Mouse (Mus musculus) midbrain, postnatal 0 days (tissue): Measurements from ENCODE around the gene Maats1. TPM values are rescaled to one million over a fixed set of nuclear protein-coding genes. Genes with fewer than 3 reads are reported as not detected.

ENCODE experiments used
- ATAC-seq: fragments of 200-750 bp; cut with Nextera tagmentation; 2 replicates; pipeline ENCODE4 v1.8.0; 2017; ENCODE audit warnings: moderate number of reproducible peaks, mild to moderate bottlenecking, moderate TSS enrichment, moderate library complexity; ENCODE audit not compliant: low FRiP score
- DNase-seq: peaks from one replicate; pipeline ENCODE4 v3.0.0-alpha.2; 2015; ENCODE audit warnings: low spot score
- H3K27ac ChIP-seq: fragments of 300-500 bp; sonication (generic); 2 replicates; pipeline ENCODE4 v1.5.1; 2014; ENCODE audit warnings: low read depth, mild to moderate bottlenecking, low read length, mixed read lengths
- H3K27me3 ChIP-seq: fragments of 300-500 bp; sonication (generic); 2 replicates; pipeline ENCODE4 v1.6.1; 2014; ENCODE audit warnings: low read length, control low read depth, mixed read lengths; ENCODE audit not compliant: insufficient read depth
- H3K36me3 ChIP-seq: fragments of 300-500 bp; sonication (generic); 2 replicates; pipeline ENCODE4 v1.6.1; 2014; ENCODE audit warnings: low read length, control low read depth, mixed read lengths; ENCODE audit not compliant: insufficient read depth
- H3K4me1 ChIP-seq: fragments of 300-500 bp; sonication (generic); 2 replicates; pipeline ENCODE4 v1.6.1; 2014; ENCODE audit warnings: mild to moderate bottlenecking, control low read depth, antibody characterized with exemption, low read length, mixed read lengths; ENCODE audit not compliant: insufficient read depth
- H3K4me2 ChIP-seq: fragments of 300-500 bp; sonication (generic); 2 replicates; pipeline ENCODE4 v1.6.1; 2014; ENCODE audit warnings: low read depth, mild to moderate bottlenecking, low read length, mixed read lengths; ENCODE audit not compliant: poor library complexity, severe bottlenecking
- H3K4me3 ChIP-seq: fragments of 300-500 bp; sonication (generic); 2 replicates; pipeline ENCODE4 v1.5.1; 2014; ENCODE audit warnings: low read depth, mild to moderate bottlenecking, low read length, moderate library complexity
- H3K9ac ChIP-seq: fragments of 300-500 bp; sonication (generic); replicated peaks from 2 replicates; pipeline ENCODE4 v1.6.1; 2014; ENCODE audit warnings: mild to moderate bottlenecking, low read length, moderate library complexity, mixed read lengths; ENCODE audit not compliant: poor library complexity, severe bottlenecking
- H3K9me3 ChIP-seq: fragments of 300-500 bp; sonication (generic); 2 replicates; pipeline ENCODE4 v1.6.1; 2016; ENCODE audit warnings: low read length, control low read depth
- CTCF ChIP-seq: IDR thresholded peaks from 2 replicates; pipeline ENCODE4 v1.5.1; 2016; ENCODE audit warnings: antibody characterized with exemption, mild to moderate bottlenecking
- WGBS: fragments of 180-500 bp; shearing (Covaris S2); extraction: QIAGEN DNeasy Blood & Tissue Kit; methylation state at CpG from one replicate; pipeline ENCODE4 v1.1.7; 2014; 5-methylcytosine and 5-hydroxymethylcytosine counted together
- polyA plus RNA-seq: library from polyadenylated mRNA; unstranded; fragments of >200 nt; fragmentation: Nextera tagmentation; extraction: Ambion mirVana; gene quantifications from 2 replicates; pipeline ENCODE4 v1.2.1, GENCODE M21; 2015
- total RNA-seq: library from RNA; depleted of rRNA; stranded (reverse); fragments of >200 nt; gene quantifications from 2 replicates; pipeline ENCODE4 v1.2.3, GENCODE M21; 2014

The Maats1 gene
- total and polyA plus RNA-seq, 2 experiments from 2014 or later, result 1.5 to 2.1 TPM

GRCm38 (mm10) chr16:38369000-38369399, 27.1 kb upstream of the Maats1 start:
- Histone ChIP-seq H3K27me3 (no peaks in the 10 kb centered on the region), H3K4me1 (no peaks in the 10 kb centered on the region), H3K4me2 (no peak overlapping the region), H3K9ac (no peak overlapping the region), H3K36me3 (no peaks in the 10 kb centered on the region), H3K9me3 (no peaks in the 10 kb centered on the region), H3K27ac (no peak overlapping the region), H3K4me3 (no peak overlapping the region)
- 81% methylated on average over 7 of the region's 7 CpGs for WGBS
- TF ChIP-seq CTCF, result no peak
- DNase-seq, result no peak
- no peak for ATAC-seq

- whole genome bisulfite sequencing, result 68% methylated on average over 10 of the region's 10 CpGs
- DNase-seq, result peak; percentile 21
- no peak for TF ChIP-seq CTCF
- H3K27ac ChIP-seq, result no peak overlapping the region
- no peaks in the 10 kb centered on the region for H3K4me1 ChIP-seq
- no peak for ATAC-seq
- no peaks in the 10 kb centered on the region for H3K9me3 ChIP-seq
- H3K9ac ChIP-seq, result no peak overlapping the region
- no peaks in the 10 kb centered on the region for H3K27me3 ChIP-seq
- no peaks in the 10 kb centered on the region for H3K36me3 ChIP-seq
- no peak overlapping the region for H3K4me2 ChIP-seq
- no peak overlapping the region for H3K4me3 ChIP-seq
Observed at GRCm38 (mm10) chr16:38368336-38368735, 26.4 kb upstream of the Maats1 start.

GRCm38 (mm10) chr16:38366231-38366630, 24.3 kb upstream of the Maats1 start:
- H3K4me2 ChIP-seq, result no peak overlapping the region
- H3K4me3 ChIP-seq, result no peak overlapping the region
- H3K9me3 ChIP-seq, result no peaks in the 10 kb centered on the region
- ATAC-seq (no peak), DNase-seq (no peak)
- no peaks in the 10 kb centered on the region for H3K4me1 ChIP-seq
- no peaks in the 10 kb centered on the region for H3K36me3 ChIP-seq
- no peak overlapping the region for H3K9ac ChIP-seq
- TF ChIP-seq CTCF, result no peak
- 83% methylated on average over 4 of the region's 4 CpGs for WGBS
- no peak overlapping the region for H3K27ac ChIP-seq
- no peaks in the 10 kb centered on the region for H3K27me3 ChIP-seq

- Histone ChIP-seq H3K9ac (no peak overlapping the region), H3K36me3 (no peaks in the 10 kb centered on the region), H3K4me3 (no peak overlapping the region), H3K4me2 (no peak overlapping the region), H3K4me1 (no peaks in the 10 kb centered on the region), H3K9me3 (no peaks in the 10 kb centered on the region), H3K27me3 (no peaks in the 10 kb centered on the region), H3K27ac (no peak overlapping the region)
- ATAC-seq (no peak), DNase-seq (no peak)
- TF ChIP-seq CTCF, result no peak
- 85% methylated on average over 10 of the region's 10 CpGs for WGBS
Observed at GRCm38 (mm10) chr16:38365390-38365789, 23.4 kb upstream of the Maats1 start.

- H3K9ac ChIP-seq, result no peak overlapping the region
- no peaks in the 10 kb centered on the region for H3K36me3 ChIP-seq
- no peak overlapping the region for H3K4me2 ChIP-seq
- no peaks in the 10 kb centered on the region for H3K4me1 ChIP-seq
- no peak for ATAC-seq
- DNase-seq, result no peak
- no peaks in the 10 kb centered on the region for H3K27me3 ChIP-seq
- H3K9me3 ChIP-seq, result no peaks in the 10 kb centered on the region
- no peak for TF ChIP-seq CTCF
- H3K27ac ChIP-seq, result no peak overlapping the region
- no peak overlapping the region for H3K4me3 ChIP-seq
- WGBS, result 93% methylated on average over 7 of the region's 7 CpGs
Observed at GRCm38 (mm10) chr16:38363657-38364056, 21.7 kb upstream of the Maats1 start.

GRCm38 (mm10) chr16:38363256-38363595, 21.3 kb upstream of the Maats1 start:
- no peaks in the 10 kb centered on the region for H3K27me3 ChIP-seq
- no peaks in the 10 kb centered on the region for H3K9me3 ChIP-seq
- DNase-seq (no peak), ATAC-seq (no peak)
- no peak overlapping the region for H3K9ac ChIP-seq
- H3K4me1 ChIP-seq, result no peaks in the 10 kb centered on the region
- H3K4me3 ChIP-seq, result no peak overlapping the region
- H3K4me2 ChIP-seq, result no peak overlapping the region
- 94% methylated on average over 3 of the region's 3 CpGs for WGBS
- no peak overlapping the region for H3K27ac ChIP-seq
- TF ChIP-seq CTCF, result no peak
- H3K36me3 ChIP-seq, result no peaks in the 10 kb centered on the region
